Mouse (Mus musculus) thymus, postnatal 14 days (tissue): ENCODE data around the gene Krt23.
A peak's percentile ranks its signal among the peaks of the same experiment; 100 is the strongest.

ENCODE experiments used
- DNase-seq: peaks from one replicate; pipeline ENCODE4 v3.0.0; 2021

Krt23 gene

DNA sequence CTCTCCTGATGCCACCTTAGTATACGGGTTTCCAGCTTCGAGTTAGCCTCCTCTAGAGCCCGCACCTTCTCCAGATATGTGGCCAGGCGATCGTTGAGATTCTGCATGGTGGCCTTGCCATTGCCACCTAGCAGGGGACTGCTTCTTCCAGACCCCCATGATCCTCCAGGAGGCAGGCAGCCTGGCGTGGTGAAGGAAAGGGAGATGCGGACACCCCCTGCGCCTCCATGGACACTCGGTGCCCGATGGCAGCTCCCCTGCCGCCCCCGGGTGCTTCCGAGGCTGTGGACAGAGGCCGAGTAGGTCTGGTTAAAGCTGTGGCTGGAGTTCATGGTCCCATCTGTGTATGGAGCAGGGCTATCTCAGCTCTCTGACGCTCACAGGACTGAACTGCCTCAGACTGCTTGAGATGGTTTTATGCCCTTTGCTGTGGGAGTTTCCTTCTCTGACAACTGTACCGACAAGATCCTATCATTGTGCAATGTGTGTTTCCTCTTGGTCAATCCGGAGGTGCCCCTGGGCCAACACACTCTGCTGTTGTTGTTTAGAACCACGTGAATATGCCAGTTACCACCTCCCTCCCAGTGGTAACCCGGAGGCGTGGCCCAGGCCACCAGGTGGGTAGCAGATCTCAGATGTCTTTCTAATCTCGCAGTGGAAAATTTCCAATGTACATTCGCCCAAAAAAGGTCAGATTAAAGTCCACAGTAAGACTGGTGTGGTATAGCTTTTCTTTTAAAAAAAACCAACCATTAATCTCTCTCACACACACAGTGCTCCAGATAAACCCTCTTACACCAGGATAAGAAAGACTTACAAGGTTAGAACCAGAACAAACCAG lies at the start of gene Krt23:
Gene Krt23, minus strand, starts transcription at position 405 of the 841 bp plus-strand sequence.
- no peak for DNase-seq

- DNase-seq = no peak
Measured at GRCm38 (mm10) chr11:99539721-99540120, 46.8 kb upstream of the Krt23 start.

GRCm38 (mm10) chr11:99521288-99521860 lies 28.4 kb upstream of the Krt23 start, which contains the start of gene Krt39:
TSS of gene Krt39 (minus strand) at chr11:99521338.
- DNase-seq = no peak

DNA sequence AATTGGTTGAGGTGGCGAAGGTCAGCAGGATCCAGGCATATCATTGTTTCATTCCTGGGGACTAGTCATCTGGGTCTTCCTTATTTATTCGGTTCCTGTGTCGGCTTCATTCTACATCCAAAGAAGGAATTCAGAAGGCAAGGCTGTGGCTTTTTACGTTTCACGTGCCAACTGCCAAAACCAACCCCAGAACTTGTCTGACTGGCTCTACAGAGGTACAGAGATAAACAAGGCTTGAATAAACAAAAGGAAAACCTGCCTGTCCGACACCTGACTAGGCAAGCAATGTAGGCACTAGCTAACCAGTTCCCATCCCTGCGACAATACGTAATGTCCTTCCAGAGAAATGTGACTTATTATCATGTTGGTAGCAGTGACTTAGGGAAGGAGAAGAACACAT lies 21.2 kb upstream of the Krt23 start:
- DNase-seq = no peak

GRCm38 (mm10) chr11:99500095-99500805 lies 7.3 kb upstream of the Krt23 start:
- DNase-seq = no peak

- DNase-seq = no peak
Measured at GRCm38 (mm10) chr11:99496460-99496859, 3.5 kb upstream of the Krt23 start.

DNA sequence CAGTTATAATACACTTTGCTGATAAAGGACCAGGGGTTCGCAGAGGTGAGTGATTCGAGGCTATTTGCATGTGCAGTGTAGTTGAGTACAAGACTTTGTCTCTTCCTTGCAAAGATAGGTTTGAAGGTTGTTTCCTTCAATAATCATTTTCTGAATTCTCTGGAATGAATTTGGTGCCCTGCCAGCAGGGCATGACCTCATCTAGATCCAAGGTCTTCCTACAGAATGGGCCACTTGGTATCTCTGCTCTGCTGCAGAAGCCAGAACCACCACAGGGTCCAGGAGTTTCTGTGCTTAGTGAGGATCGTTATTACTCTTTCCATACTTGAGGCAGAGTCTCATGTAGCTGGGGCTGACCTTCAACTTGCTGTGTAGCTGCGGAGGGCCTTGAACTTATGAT lies 1.8 kb upstream of the Krt23 start:
- DNase-seq = no peak

- DNase-seq = no peak
Measured at GRCm38 (mm10) chr11:99493574-99493850, 575 bp upstream of the Krt23 start.

GRCm38 (mm10) chr11:99491040-99491439 lies 1.9 kb downstream of the Krt23 start:
- DNase-seq = no peak

DNA sequence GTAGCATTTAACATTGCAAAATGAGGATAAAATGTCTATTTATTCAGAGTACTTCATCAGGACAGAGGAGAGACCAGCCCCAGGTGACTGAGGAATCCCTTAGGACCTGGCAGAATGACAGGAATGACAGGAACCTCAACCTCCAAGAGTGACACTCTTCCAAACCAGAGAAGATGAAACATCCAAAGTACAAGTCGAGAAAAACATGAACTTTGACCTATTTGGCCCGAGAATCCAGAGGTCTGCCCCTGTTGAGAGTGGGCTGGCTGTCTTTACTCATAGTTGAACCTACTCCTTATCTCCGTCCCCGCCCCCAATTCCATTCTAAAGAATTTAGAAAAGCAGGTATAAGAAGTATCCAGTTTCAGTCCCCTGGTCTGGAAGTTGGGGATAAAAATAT lies 2.3 kb downstream of the Krt23 start:
- DNase-seq = no peak

DNA sequence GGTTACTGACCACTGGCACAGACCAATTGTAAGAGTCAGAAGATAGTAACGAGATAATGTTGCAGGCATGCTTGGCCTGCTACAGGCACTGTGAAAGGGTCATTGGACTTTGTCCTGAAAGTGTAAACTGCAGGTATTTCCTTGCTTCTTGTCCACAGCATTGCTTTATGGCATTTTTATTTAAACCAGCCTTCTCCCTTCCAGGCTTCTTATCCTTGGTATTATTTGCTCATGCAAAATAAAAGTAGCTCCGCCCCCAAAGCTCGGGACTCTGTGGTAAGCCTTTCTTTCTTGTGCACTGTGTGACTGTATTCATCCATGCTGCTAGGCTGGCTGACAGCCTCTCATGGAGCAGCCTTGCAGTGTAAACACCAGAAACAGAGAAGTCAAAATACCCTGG lies 3.7 kb downstream of the Krt23 start:
- no peak for DNase-seq

DNA sequence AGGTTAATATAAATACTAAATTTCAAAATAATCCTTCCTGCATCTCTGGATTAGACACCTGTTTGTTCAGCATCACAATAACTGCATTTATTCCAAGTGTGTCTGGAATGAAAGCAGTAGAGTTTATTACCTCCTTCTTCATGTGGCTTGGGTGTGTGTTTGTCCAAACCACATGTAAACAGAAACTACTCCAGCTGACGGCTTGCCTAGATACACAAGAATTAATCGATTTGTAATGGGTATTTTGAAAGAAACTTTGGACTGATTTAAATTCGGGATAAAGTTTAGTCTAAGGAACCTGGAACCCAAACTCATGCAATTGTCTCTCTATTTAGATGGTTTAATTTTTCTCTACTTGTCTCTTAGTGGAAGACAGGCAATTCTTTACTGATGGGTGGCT lies 18.0 kb downstream of the Krt23 start:
- no peak for DNase-seq

GRCm38 (mm10) chr11:99473433-99473832 lies 19.5 kb downstream of the Krt23 start:
- DNase-seq = no peak

GRCm38 (mm10) chr11:99472405-99472804 lies 20.5 kb downstream of the Krt23 start:
- no peak for DNase-seq

GRCm38 (mm10) chr11:99471946-99472345 lies 21.0 kb downstream of the Krt23 start:
- no peak for DNase-seq

- DNase-seq = no peak
Measured at GRCm38 (mm10) chr11:99469228-99469627, 23.7 kb downstream of the Krt23 start.

- no peak for DNase-seq
Measured at GRCm38 (mm10) chr11:99468566-99468965, 24.4 kb downstream of the Krt23 start.

GRCm38 (mm10) chr11:99466316-99466715 lies 26.6 kb downstream of the Krt23 start:
- DNase-seq = no peak

DNA sequence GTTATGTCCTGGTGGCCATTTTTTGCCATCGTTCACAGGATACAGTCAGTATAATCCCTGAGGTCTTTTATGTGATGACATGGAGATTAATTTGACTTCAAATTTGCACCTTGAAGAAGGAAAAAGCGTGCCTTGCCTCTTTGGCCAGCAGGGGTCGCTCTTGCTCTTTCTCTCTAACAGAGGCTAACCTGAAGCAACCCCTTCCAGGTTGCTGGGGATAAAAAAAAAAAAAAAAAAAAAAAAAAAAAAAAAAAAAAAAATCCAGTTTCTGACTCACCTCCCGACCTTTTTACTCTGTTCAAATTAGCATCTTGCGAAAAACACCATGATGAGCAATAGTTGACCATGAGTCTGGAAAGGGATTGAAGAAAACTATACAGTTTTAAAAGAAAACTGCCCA lies 28.1 kb downstream of the Krt23 start:
- peak; percentile 70 for DNase-seq

- peak; percentile 51 for DNase-seq
Measured at GRCm38 (mm10) chr11:99463155-99463554, 29.8 kb downstream of the Krt23 start.

DNA sequence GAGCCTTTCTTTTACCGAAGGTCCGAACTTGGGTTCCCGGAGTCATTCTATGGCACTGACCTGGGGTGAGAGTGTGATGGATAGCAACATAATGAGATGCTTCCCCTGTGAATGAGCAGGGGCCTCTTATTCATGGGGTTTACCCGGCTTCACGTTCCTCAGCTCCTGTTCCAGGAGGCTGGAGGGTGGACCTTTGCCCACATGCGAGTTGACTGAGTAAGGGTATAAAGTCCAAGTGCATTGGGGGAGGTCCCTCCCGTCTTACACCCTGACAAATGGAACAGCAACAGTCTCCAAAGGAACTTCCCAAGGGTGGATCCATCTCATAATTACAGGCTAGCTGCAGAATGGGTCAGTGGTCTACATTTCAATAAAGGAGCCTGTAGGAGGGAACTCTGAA lies 31.2 kb downstream of the Krt23 start:
- no peak for DNase-seq

- DNase-seq = no peak
Measured at GRCm38 (mm10) chr11:99458887-99459286, 34.0 kb downstream of the Krt23 start.

GRCm38 (mm10) chr11:99454759-99455158 lies 38.2 kb downstream of the Krt23 start:
- DNase-seq = no peak

- DNase-seq = no peak
Measured at GRCm38 (mm10) chr11:99454044-99454443, 38.9 kb downstream of the Krt23 start.
